Comparison of ENCODE assay signal across 1 mouse cellular context in the genomic region with DNA sequence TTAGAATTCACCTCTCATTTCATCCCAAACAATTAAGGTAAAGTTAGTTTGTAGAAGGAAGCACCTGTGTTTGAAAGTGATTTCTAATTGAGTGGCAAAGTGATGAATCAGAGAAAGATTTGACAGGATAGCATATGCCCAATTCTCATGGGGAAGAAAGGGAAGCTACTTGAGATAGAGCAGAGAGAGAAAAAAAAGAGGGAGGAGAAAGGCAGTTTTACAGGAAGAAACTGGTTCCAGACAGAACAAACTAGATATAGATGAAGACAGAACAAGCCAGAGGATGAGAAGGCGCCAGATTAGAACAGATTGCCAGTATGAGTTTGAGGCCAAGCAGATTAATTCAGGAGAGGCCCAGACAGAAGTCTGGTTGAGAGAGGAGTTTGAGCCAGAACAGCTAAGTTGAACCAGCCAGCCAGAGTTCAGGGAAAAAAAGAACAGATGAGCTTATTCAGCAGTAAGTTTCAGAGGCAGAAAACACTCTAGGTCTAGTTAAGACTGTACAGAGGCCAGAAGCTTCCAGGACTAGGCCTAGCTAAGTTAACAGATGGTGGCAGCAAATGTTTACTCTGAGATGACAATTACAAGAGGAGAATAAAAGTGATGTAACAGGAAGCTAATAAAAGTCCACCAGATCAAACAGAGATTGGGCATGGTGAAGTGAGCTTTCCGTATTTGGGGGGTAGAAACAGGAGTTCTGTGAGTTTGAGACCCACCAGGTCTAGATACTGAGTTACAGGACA.
TF ChIP-seq lines count a peak whose summit lies in the region.

No protein-coding gene starts in this region.

TF ChIP-seq in CH12.LX, 34 proteins besides CTCF, POLR2A, EP300 and RAD21:
- no peak for TF ChIP-seq KAT2A (IDR thresholded peaks at IDR 0.05; ENCODE audit: insufficient replicate concordance, low read length)
- TF ChIP-seq MYC (IDR thresholded peaks at IDR 0.05; ENCODE audit: low read depth, low read length): 0 out of 2 replicates have a peak, but pooled peaks have one; percentile 22
- TF ChIP-seq MAFK (IDR thresholded peaks at IDR 0.05; ENCODE audit: insufficient replicate concordance, low read length): 0 out of 2 replicates have a peak, but pooled peaks have one; percentile 12
- TF ChIP-seq ZMIZ1 (IDR thresholded peaks at IDR 0.05; ENCODE audit: low read depth, low read length): 0 out of 2 replicates have a peak, but pooled peaks have one; percentile 28
- no peak for TF ChIP-seq ZC3H11A (IDR thresholded peaks at IDR 0.05; ENCODE audit: low read depth, low read length)
